Mouse (Mus musculus) stomach, postnatal 0 days (tissue): ENCODE data around the gene Tbk1. TPM values are rescaled to one million over a fixed set of nuclear protein-coding genes. Genes with fewer than 3 reads are reported as not detected.

ENCODE experiments used
- ATAC-seq: fragments of 200-750 bp; cut with Nextera tagmentation; 2 replicates; pipeline ENCODE4 v1.8.0; 2017; ENCODE audit not compliant: low FRiP score, low TSS enrichment
- DNase-seq: peaks from one replicate; pipeline ENCODE4 v3.0.0-alpha.2; 2016; ENCODE audit warnings: low spot score
- H3K27ac ChIP-seq: fragments of 300-500 bp; sonication (generic); replicated peaks from 2 replicates; pipeline ENCODE4 v1.5.1; 2014; ENCODE audit warnings: mild to moderate bottlenecking, control low read depth
- H3K27me3 ChIP-seq: fragments of 300-500 bp; sonication (generic); 2 replicates; pipeline ENCODE4 v1.6.1; 2014; ENCODE audit warnings: low read length; ENCODE audit not compliant: control insufficient read depth, insufficient read depth
- H3K36me3 ChIP-seq: fragments of 300-500 bp; sonication (generic); 2 replicates; pipeline ENCODE4 v1.6.1; 2014; ENCODE audit warnings: low read length, mixed read lengths; ENCODE audit not compliant: control insufficient read depth, insufficient read depth
- H3K4me1 ChIP-seq: fragments of 300-500 bp; sonication (generic); replicated peaks from 2 replicates; pipeline ENCODE4 v1.6.1; 2014; ENCODE audit warnings: antibody characterized with exemption; ENCODE audit not compliant: control insufficient read depth, insufficient read depth
- H3K4me2 ChIP-seq: fragments of 300-500 bp; sonication (generic); replicated peaks from 2 replicates; pipeline ENCODE4 v1.6.1; 2014; ENCODE audit warnings: low read depth, mild to moderate bottlenecking, control low read depth, moderate library complexity
- H3K4me3 ChIP-seq: fragments of 300-500 bp; sonication (generic); 2 replicates; pipeline ENCODE4 v1.5.1; 2014; ENCODE audit warnings: low read depth, low read length, control low read depth
- H3K9ac ChIP-seq: fragments of 300-500 bp; sonication (generic); 2 replicates; pipeline ENCODE4 v1.6.1; 2014; ENCODE audit warnings: mild to moderate bottlenecking, low read length, control low read depth, mixed read lengths
- H3K9me3 ChIP-seq: fragments of 300-500 bp; sonication (generic); 2 replicates; pipeline ENCODE4 v1.6.1; 2016; ENCODE audit warnings: low read length; ENCODE audit not compliant: control insufficient read depth
- CTCF ChIP-seq: IDR thresholded peaks from 2 replicates; pipeline ENCODE4 v1.5.1; 2016; ENCODE audit warnings: antibody characterized with exemption, low read depth, mild to moderate bottlenecking, moderate library complexity
- EP300 ChIP-seq: optimal IDR thresholded peaks from 2 replicates; pipeline ENCODE3; 2016; ENCODE audit warnings: antibody characterized with exemption
- WGBS: fragments of 180-500 bp; shearing (Covaris S2); extraction: QIAGEN DNeasy Blood & Tissue Kit; methylation state at CpG from one replicate; pipeline ENCODE4 v1.1.7; 2014; 5-methylcytosine and 5-hydroxymethylcytosine counted together
- polyA plus RNA-seq: library from polyadenylated mRNA; unstranded; fragments of >200 nt; fragmentation: Nextera tagmentation; extraction: Ambion mirVana; gene quantifications from 2 replicates; pipeline ENCODE4 v1.2.1, GENCODE M21; 2015

Gene Tbk1
- polyA plus RNA-seq, 1 experiment from 2014 or later: 16.6 TPM

DNA sequence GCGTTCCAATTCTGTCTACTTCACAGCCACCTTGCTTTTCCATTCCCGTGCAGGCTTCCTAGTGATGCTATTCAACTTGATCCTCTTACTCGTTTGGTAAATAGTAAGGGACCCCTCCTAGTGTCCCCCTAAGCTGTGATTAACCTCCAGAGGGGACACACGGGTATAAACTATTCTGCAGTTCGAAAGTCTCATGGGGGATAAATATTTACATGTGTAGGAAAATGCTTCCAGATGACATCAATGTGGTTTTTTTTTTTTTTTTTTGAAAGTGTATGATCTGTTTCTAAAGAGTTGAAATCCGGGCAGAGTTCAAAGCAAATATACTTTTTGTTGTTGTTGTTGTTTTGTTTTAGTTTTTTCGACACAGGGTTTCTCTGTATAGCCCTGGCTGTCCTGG is 80.7 kb downstream of the Tbk1 start:
- DNase-seq (no peak), ATAC-seq (no peak)
- Histone ChIP-seq H3K4me2 (peak overlapping the region; percentile 63), H3K4me1 (peaks cover 5% of the 10 kb centered on the region), H3K27ac (peak overlapping the region; percentile 67; the same call in 1 of the 2 replicates), H3K9me3 (no peaks in the 10 kb centered on the region), H3K27me3 (no peaks in the 10 kb centered on the region), H3K36me3 (no peaks in the 10 kb centered on the region), H3K9ac (no peak overlapping the region), H3K4me3 (no peak overlapping the region)
- WGBS: 45% methylated on average over 7 of the region's 7 CpGs
- TF ChIP-seq EP300: no peak
- no peak for TF ChIP-seq CTCF

DNA sequence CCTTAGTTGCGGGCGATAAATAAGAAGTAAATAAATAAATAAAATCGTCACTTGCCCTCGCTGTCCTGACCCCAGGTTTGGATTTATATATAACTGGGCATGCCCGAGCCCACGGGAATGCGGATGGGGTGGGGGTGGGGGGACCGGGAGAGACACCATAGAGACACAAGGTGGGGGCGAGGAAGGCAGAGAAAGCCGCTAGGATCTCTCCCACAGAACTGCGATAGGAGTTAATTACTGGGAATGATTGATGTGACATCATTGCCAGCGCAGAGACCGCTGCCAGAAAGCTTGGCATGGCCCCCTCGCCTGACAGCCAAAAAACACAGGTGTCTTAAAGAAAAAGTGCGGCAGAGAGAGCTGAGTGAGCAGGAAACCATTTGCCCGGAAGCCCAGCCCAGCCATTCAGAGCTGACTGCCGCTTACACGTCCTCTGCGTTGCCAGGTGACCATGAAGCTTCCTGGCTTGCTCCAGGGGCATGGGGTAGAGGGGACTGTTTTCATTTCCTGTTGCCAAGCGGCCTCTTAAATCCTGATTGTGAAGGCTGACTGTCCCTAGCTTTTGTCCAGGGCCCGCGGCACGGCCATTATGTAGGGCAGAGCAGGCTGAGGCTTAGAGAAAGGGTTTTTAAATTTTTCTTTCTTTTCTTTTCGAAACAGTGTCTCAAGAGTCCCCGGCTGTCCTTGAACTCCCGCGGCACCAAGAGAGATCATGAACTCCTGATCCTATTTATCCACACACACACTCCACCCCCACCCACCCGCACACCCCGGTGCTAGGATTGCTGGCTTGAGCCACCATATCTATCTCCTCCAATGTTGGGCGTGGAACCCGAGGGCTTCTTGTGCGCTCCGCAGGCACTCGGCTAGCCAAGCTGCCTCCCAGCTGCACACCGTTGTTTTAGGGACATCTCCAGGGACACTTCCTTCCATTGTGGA is 81.3 kb downstream of the Tbk1 start:
- Histone ChIP-seq H3K36me3 (no peaks in the 10 kb centered on the region), H3K9ac (peak overlapping the region; percentile 48)
- WGBS: 19% methylated on average over 35 of the region's 35 CpGs

DNA sequence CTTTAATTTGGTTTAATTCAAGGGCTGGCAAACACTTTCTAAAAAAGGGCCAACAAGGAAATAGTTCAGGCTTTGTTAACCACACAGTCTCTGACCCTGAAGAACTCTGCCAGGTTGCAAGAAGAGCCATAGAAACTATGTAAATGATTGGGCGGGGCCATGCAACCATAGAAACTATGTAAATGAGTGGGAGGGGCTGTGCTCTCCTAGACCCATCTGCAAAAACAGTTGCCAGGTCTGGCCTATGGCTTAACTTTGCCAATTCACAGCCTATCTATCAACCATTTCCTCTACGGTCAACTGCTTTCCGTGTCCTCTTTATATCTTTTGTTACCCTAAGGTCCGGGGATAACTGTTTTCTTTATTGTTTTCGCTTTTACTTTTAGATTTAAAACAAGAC is 85.4 kb downstream of the Tbk1 start:
- no peaks in the 10 kb centered on the region for H3K9me3 ChIP-seq
- peak; percentile 51 for DNase-seq
- H3K4me3 ChIP-seq: no peak overlapping the region
- no peak overlapping the region for H3K9ac ChIP-seq
- no peak overlapping the region for H3K27ac ChIP-seq
- 78% methylated on average over 5 of the region's 5 CpGs for WGBS
- H3K27me3 ChIP-seq: no peaks in the 10 kb centered on the region
- TF ChIP-seq CTCF: no peak
- no peak for TF ChIP-seq EP300
- H3K4me2 ChIP-seq: no peak overlapping the region
- no peak for ATAC-seq
- H3K4me1 ChIP-seq: peaks cover 5% of the 10 kb centered on the region; the same call in 1 of the 2 replicates
- H3K36me3 ChIP-seq: no peaks in the 10 kb centered on the region

More for the DNA sequence above, 81.3 kb downstream of the Tbk1 start:
- H3K4me2 ChIP-seq: peak overlapping the region; percentile 63
- H3K27me3 ChIP-seq: no peaks in the 10 kb centered on the region
- H3K27ac ChIP-seq: peak overlapping the region; percentile 67; the same call in 1 of the 2 replicates
- no peaks in the 10 kb centered on the region for H3K9me3 ChIP-seq
- peaks cover 5% of the 10 kb centered on the region for H3K4me1 ChIP-seq
- no peak for TF ChIP-seq EP300
- no peak for TF ChIP-seq CTCF
- H3K4me3 ChIP-seq: peak overlapping the region; percentile 41
- ATAC-seq: peak; percentile 79
- DNase-seq: peak; percentile 80

DNA sequence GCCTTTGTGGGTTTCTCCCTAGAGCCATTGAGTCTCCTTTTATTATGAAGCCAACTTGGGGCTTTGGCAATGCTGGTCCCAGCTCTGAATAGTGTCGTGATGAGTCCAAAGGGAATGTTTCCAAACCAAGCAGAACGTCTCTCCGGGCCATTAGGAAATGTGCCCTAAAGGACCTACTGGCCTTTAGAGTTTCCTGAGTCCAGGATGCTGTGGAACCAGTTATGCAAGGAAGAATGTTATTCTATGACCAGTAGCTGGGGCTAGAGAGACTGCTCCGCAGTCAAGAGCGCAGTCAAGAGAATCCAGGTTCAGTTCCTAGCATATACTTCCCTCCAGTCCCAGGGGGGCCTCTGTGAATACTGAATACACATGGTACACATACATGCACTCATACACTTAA is 86.6 kb downstream of the Tbk1 start:
- no peak overlapping the region for H3K27ac ChIP-seq
- DNase-seq (peak; percentile 32), ATAC-seq (peak; percentile 41; the same call in 1 of the 2 replicates)
- TF ChIP-seq CTCF (peak; percentile 65), EP300 (no peak)
- peaks cover 2% of the 10 kb centered on the region; the same call in 1 of the 2 replicates for H3K4me1 ChIP-seq
- H3K4me2 ChIP-seq: no peak overlapping the region
- no peaks in the 10 kb centered on the region for H3K9me3 ChIP-seq
- H3K4me3 ChIP-seq: no peak overlapping the region
- WGBS: 51% methylated on average over 5 of the region's 5 CpGs
- H3K9ac ChIP-seq: no peak overlapping the region
- H3K27me3 ChIP-seq: no peaks in the 10 kb centered on the region
- no peaks in the 10 kb centered on the region for H3K36me3 ChIP-seq

DNA sequence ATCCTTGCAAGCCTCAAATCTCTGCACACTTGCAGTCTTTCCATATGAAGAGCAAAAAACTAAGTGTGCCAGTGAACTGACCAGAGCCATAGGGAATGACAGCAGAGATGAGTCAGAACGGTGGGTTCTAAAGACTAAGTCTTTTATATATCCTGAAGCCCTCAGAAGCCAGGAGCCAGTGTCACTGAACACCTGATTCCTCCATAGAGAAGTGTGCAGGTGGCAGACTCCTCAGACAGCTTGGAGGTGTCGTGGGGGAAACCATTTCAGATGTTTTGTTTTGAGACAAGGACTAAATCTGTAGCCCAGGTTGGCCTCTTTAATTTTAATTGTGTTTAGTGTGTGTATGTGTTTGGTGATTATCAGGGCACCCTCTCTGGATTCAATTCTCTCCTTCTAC is 87.5 kb downstream of the Tbk1 start:
- no peak for DNase-seq
- no peak for TF ChIP-seq EP300
- no peak for TF ChIP-seq CTCF
- 47% methylated on average over 2 of the region's 2 CpGs for WGBS
- ATAC-seq: no peak
- no peak overlapping the region for H3K4me2 ChIP-seq
- no peaks in the 10 kb centered on the region; the same call in 1 of the 2 replicates for H3K4me1 ChIP-seq
- H3K36me3 ChIP-seq: no peaks in the 10 kb centered on the region
- H3K9me3 ChIP-seq: no peaks in the 10 kb centered on the region
- no peak overlapping the region for H3K4me3 ChIP-seq
- H3K9ac ChIP-seq: no peak overlapping the region
- no peak overlapping the region for H3K27ac ChIP-seq
- H3K27me3 ChIP-seq: no peaks in the 10 kb centered on the region

DNA sequence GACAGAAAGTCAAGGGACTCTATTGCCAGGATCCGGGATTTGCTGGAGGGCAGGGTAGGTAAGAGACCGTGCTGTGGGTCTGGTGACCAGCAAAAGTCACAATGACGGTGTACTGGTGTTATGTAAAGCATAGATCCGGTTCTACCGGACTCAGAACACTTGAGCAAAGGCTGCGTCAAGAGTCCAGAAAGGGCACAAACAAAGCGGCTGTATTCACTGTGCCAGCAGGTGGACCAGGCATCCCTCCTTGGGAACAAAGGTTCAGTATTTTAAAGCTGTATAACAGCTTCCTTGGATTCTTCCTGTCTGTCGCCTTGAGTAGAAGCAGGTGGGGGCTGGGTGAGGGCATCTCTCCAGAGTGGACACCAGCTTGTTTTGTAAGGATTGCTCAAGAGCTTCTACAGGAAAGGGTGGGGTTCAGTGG is 88.1 kb downstream of the Tbk1 start:
- 53% methylated on average over 8 of the region's 8 CpGs for WGBS
- Histone ChIP-seq H3K4me2 (no peak overlapping the region), H3K27me3 (no peaks in the 10 kb centered on the region), H3K9me3 (no peaks in the 10 kb centered on the region), H3K27ac (peak overlapping the region; percentile 73), H3K9ac (no peak overlapping the region), H3K36me3 (no peaks in the 10 kb centered on the region), H3K4me3 (no peak overlapping the region), H3K4me1 (no peaks in the 10 kb centered on the region; the same call in 1 of the 2 replicates)
- ATAC-seq (peak; percentile 84), DNase-seq (peak; percentile 55)
- TF ChIP-seq EP300 (no peak), CTCF (peak; percentile 23; the same call in 1 of the 2 replicates)
